Mouse (Mus musculus) liver, embryonic 13.5 days (tissue): ENCODE results near the gene Mgrn1. TPM values are rescaled to one million over a fixed set of nuclear protein-coding genes. Genes with fewer than 3 reads are reported as not detected.

ENCODE experiments used
- ATAC-seq: fragments of 200-750 bp; cut with Nextera tagmentation; 2 replicates; pipeline ENCODE4 v1.8.0; 2017; ENCODE audit warnings: low read depth, mild to moderate bottlenecking, moderate number of reproducible peaks, moderate library complexity
- DNase-seq: peaks from one replicate; pipeline ENCODE4 v3.0.0; 2022
- H3K27ac ChIP-seq: fragments of 300-500 bp; sonication (generic); 2 replicates; pipeline ENCODE4 v1.5.1; 2015; ENCODE audit warnings: moderate library complexity, mild to moderate bottlenecking, inconsistent platforms
- H3K27me3 ChIP-seq: fragments of 300-500 bp; sonication (generic); 2 replicates; pipeline ENCODE4 v1.6.1; 2015; ENCODE audit warnings: mild to moderate bottlenecking, inconsistent platforms
- H3K36me3 ChIP-seq: fragments of 300-500 bp; sonication (generic); 2 replicates; pipeline ENCODE4 v1.6.1; 2015; ENCODE audit warnings: mild to moderate bottlenecking, inconsistent platforms
- H3K4me1 ChIP-seq: fragments of 300-500 bp; sonication (generic); replicated peaks from 2 replicates; pipeline ENCODE4 v1.6.1; 2015; ENCODE audit warnings: inconsistent platforms
- H3K4me2 ChIP-seq: fragments of 300-500 bp; sonication (generic); 2 replicates; pipeline ENCODE4 v1.6.1; 2015; ENCODE audit warnings: inconsistent platforms, mild to moderate bottlenecking, moderate library complexity
- H3K4me3 ChIP-seq: fragments of 300-500 bp; sonication (generic); replicated peaks from 2 replicates; pipeline ENCODE4 v1.5.1; 2015; ENCODE audit warnings: mild to moderate bottlenecking, inconsistent platforms
- H3K9ac ChIP-seq: fragments of 300-500 bp; sonication (generic); 2 replicates; pipeline ENCODE4 v1.6.1; 2015; ENCODE audit warnings: mild to moderate bottlenecking, inconsistent platforms
- H3K9me3 ChIP-seq: fragments of 300-500 bp; sonication (generic); replicated peaks from 2 replicates; pipeline ENCODE4 v1.6.1; 2016; ENCODE audit warnings: inconsistent platforms
- WGBS: fragments of 180-500 bp; shearing (Covaris S2); methylation state at CpG from one replicate; pipeline ENCODE4 v1.1.7; 2015; ENCODE audit not compliant: insufficient replicate concordance; 5-methylcytosine and 5-hydroxymethylcytosine counted together
- polyA plus RNA-seq: library from polyadenylated mRNA; unstranded; fragments of >200 nt; fragmentation: Nextera tagmentation; extraction: Ambion mirVana; gene quantifications from 2 replicates; pipeline ENCODE4 v1.2.1, GENCODE M21; 2015

Gene Mgrn1
- polyA plus RNA-seq, 1 experiment from 2014 or later, result 22.6 TPM

GRCm38 (mm10) chr16:4907972-4908371, 21.9 kb downstream of the Mgrn1 start:
- Histone ChIP-seq H3K27me3 (no peaks in the 10 kb centered on the region), H3K4me1 (peaks cover 55% of the 10 kb centered on the region), H3K9ac (no peak overlapping the region), H3K4me2 (no peak overlapping the region), H3K36me3 (peaks cover 32% of the 10 kb centered on the region), H3K9me3 (no peaks in the 10 kb centered on the region), H3K27ac (no peak overlapping the region), H3K4me3 (no peak overlapping the region)
- DNase-seq (peak; percentile 18), ATAC-seq (peak; percentile 71)
- 26% methylated on average over 4 of the region's 5 CpGs for WGBS

DNA sequence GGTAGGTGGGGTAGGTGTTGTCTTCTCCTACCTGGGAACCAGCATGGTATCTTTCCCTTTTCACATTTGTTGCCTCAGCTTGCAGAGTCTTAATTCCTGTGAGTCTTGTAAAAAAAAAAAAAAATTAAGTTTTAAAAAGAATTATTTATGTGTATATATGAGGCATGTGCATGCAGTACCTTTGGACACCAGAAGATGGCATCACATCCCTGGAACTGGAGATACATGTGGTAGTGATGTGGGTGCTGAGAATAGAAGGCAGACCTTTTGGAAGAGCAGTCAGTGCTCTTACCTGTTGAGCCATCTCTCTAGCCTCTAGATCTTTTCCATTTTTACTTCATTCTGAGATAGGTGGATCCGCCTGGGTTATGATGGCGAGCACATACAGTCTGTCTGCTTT, 23.7 kb downstream of the Mgrn1 start:
- no peak overlapping the region for H3K4me3 ChIP-seq
- 87% methylated on average over 2 of the region's 2 CpGs for WGBS
- peaks cover 39% of the 10 kb centered on the region for H3K36me3 ChIP-seq
- H3K27ac ChIP-seq, result no peak overlapping the region
- H3K9me3 ChIP-seq, result no peaks in the 10 kb centered on the region
- no peak overlapping the region for H3K9ac ChIP-seq
- DNase-seq (no peak), ATAC-seq (no peak)
- H3K4me1 ChIP-seq, result peaks cover 48% of the 10 kb centered on the region
- H3K4me2 ChIP-seq, result no peak overlapping the region
- H3K27me3 ChIP-seq, result no peaks in the 10 kb centered on the region

DNA sequence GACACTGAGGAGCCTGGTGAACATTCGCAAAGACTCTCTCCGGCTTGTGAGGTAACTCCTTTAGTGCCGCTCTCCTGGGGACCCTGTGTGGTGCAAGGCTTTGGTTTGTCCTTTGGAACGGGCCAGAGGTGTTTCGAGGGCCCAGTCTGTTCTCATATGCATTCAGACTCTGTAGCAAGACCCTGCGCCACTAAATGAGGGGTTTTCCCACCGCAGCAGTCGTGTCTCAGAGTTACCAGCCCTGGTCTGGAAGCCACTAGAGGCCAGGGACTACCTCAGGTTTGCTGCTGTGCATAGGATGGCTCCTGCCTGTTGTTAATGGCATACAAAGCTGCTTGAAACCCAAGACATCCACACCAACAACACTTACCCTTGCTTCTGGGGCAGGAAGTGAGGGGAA, 24.7 kb downstream of the Mgrn1 start:
- no peaks in the 10 kb centered on the region for H3K27me3 ChIP-seq
- no peak overlapping the region for H3K9ac ChIP-seq
- peaks cover 44% of the 10 kb centered on the region for H3K36me3 ChIP-seq
- H3K4me2 ChIP-seq, result no peak overlapping the region
- no peak for ATAC-seq
- H3K27ac ChIP-seq, result no peak overlapping the region
- peaks cover 39% of the 10 kb centered on the region for H3K4me1 ChIP-seq
- H3K4me3 ChIP-seq, result no peak overlapping the region
- no peaks in the 10 kb centered on the region for H3K9me3 ChIP-seq
- 85% methylated on average over 8 of the region's 8 CpGs for WGBS
- DNase-seq, result no peak

DNA sequence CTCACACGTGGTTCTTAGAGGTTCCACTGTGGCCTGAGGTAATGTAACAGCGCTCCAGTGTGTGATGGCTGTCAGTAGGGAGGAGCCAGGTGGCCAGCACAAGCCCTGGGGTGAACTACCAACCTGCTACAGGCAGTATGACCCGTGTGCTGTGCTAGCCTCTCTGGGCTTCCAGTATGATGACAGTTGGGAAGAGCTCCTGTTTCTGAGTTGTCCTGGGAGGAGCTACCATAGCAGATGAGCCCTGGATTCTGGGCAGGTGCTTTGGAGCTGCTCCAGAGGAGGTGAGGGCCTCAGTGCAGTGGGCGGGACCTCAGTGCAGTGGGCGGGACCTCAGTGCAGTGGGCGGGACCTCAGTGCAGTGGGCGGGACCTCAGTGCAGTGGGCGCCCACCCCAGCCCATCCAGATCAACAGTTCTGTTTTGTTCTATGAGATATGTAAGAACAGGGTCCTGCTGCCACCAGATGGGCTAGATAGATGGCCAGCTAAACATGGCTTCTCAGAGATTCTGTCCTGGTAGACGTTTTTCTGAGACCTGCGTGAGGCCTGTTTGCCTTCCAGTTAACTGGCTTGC, 26.1 kb downstream of the Mgrn1 start:
- Histone ChIP-seq H3K36me3 (peaks cover 55% of the 10 kb centered on the region), H3K4me2 (no peak overlapping the region), H3K27me3 (no peaks in the 10 kb centered on the region), H3K4me3 (no peak overlapping the region), H3K4me1 (peaks cover 33% of the 10 kb centered on the region), H3K9ac (no peak overlapping the region), H3K9me3 (no peaks in the 10 kb centered on the region), H3K27ac (peak overlapping the region; percentile 62; the same call in 1 of the 2 replicates)
- ATAC-seq, result peak; percentile 47; the same call in 1 of the 2 replicates
- 62% methylated on average over 10 of the region's 10 CpGs for WGBS
- no peak for DNase-seq

DNA sequence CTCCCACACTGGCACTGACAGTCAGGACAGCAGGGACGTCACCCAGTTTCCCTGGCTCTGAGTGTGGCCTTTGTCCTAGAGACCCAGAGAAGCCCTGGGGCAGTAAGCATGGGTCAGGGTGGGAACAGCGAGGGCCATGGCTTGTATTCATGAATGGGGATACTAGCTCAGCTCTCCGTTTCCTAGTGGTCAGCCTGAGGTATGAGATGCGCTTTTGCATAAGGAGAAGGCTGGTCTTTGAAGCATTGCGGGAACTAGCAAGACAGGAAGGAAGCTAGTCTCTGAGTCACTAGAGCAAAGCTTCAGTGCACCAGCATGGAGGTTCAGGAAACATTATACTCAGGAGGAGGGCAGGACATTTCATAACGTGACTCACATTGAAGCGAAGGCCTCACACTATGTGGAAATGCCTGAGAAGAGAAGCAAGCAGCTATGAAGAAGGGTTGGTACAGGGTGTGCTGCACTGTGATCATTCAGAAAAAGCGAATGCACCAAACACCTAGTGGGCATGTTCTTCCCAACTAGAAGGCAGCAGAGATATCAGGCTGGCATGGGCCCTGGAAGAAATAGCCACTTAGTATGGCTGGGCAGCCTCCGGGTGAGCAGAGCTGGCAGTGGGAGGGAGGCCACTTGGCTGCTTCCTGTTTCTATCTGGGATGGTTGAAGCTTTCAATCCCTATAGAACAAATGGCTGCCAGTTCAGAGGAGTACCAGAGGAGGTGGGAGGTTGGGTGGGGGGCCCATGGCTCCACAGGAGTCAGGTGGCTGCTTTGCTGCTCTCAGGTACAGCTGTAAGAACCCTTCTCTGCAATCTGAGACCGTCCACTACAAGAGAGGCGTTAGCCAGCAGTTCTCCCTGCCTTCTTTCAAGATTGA, 27.1 kb downstream of the Mgrn1 start:
- Histone ChIP-seq H3K27ac (peak overlapping the region; percentile 71), H3K36me3 (peaks cover 59% of the 10 kb centered on the region), H3K9ac (no peak overlapping the region), H3K4me1 (peaks cover 25% of the 10 kb centered on the region), H3K4me3 (no peak overlapping the region), H3K4me2 (peak overlapping the region; percentile 22; the same call in 1 of the 2 replicates), H3K27me3 (no peaks in the 10 kb centered on the region), H3K9me3 (no peaks in the 10 kb centered on the region)
- no peak for DNase-seq
- ATAC-seq, result peak; percentile 16; the same call in 1 of the 2 replicates
- 56% methylated on average over 11 of the region's 11 CpGs for WGBS

- peak; percentile 32 for ATAC-seq
- no peak overlapping the region for H3K9ac ChIP-seq
- H3K36me3 ChIP-seq, result peaks cover 58% of the 10 kb centered on the region
- H3K27me3 ChIP-seq, result no peaks in the 10 kb centered on the region
- peak; percentile 62 for DNase-seq
- WGBS, result 35% methylated on average over 12 of the region's 12 CpGs
- peaks cover 22% of the 10 kb centered on the region for H3K4me1 ChIP-seq
- H3K27ac ChIP-seq, result peak overlapping the region; percentile 71; the same call in 1 of the 2 replicates
- no peaks in the 10 kb centered on the region for H3K9me3 ChIP-seq
- H3K4me3 ChIP-seq, result no peak overlapping the region
- H3K4me2 ChIP-seq, result peak overlapping the region; percentile 22; the same call in 1 of the 2 replicates
Observed at GRCm38 (mm10) chr16:4913783-4914735, 28.0 kb downstream of the Mgrn1 start.

GRCm38 (mm10) chr16:4915931-4916330, 29.9 kb downstream of the Mgrn1 start:
- H3K4me1 ChIP-seq, result peaks cover 22% of the 10 kb centered on the region
- DNase-seq, result no peak
- 57% methylated on average over 3 of the region's 3 CpGs for WGBS
- H3K9me3 ChIP-seq, result no peaks in the 10 kb centered on the region
- no peak for ATAC-seq
- H3K27ac ChIP-seq, result peak overlapping the region; percentile 4; the same call in 1 of the 2 replicates
- no peak overlapping the region for H3K4me2 ChIP-seq
- peaks cover 44% of the 10 kb centered on the region for H3K36me3 ChIP-seq
- H3K27me3 ChIP-seq, result no peaks in the 10 kb centered on the region
- H3K4me3 ChIP-seq, result no peak overlapping the region
- no peak overlapping the region for H3K9ac ChIP-seq

DNA sequence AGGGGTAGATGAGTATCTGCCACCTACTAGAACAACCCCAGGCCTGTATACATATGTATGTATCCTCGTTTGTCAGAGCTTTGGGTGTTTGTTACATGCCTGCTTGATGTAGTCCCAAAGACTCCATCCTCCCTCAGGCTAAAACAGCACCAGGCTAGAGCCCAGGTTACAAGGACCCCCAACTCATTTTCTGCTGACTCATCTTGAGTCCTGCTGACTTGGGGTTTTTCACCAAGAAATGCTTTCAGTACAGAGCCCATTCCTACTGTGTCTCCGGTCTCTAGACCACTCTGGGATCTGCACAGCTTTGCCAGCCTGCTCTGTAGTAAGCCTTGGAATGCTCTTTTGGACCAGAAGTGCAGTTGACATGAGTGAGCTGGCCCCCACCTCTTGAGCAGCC, 30.6 kb downstream of the Mgrn1 start:
- no peak for DNase-seq
- Histone ChIP-seq H3K4me3 (no peak overlapping the region), H3K27me3 (no peaks in the 10 kb centered on the region), H3K36me3 (peaks cover 38% of the 10 kb centered on the region), H3K4me2 (no peak overlapping the region), H3K9ac (no peak overlapping the region), H3K4me1 (peaks cover 22% of the 10 kb centered on the region), H3K27ac (peak overlapping the region; percentile 4; the same call in 1 of the 2 replicates), H3K9me3 (no peaks in the 10 kb centered on the region)
- 61% methylated on average over 2 of the region's 2 CpGs for WGBS
- no peak for ATAC-seq

DNA sequence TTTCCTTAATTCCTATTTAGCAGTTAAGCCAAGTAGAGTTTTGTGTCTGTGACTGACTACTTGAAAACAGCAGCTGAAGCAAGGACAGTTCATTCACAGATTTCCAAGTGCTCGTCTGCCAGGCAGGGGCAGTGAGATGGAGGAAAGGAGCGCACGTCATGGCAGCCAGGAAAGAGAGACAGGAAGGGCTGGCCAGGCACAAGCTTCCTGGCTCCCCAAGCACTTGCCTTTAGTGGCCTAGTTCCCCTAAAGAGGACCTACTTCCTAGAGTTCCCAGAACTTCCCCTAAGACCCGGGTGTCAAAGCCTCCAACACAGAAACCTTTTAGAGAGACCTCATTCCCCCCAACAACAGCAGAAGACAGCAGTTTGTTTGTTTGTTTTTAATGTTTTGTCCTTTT, 34.5 kb downstream of the Mgrn1 start:
- H3K36me3 ChIP-seq, result peaks cover 42% of the 10 kb centered on the region
- H3K9me3 ChIP-seq, result no peaks in the 10 kb centered on the region
- H3K27me3 ChIP-seq, result no peaks in the 10 kb centered on the region
- no peak overlapping the region for H3K9ac ChIP-seq
- DNase-seq (no peak), ATAC-seq (no peak)
- 0 out of 2 replicates have a peak, but pooled peaks cover 5% of the 10 kb centered on the region for H3K4me1 ChIP-seq
- H3K4me3 ChIP-seq, result no peak overlapping the region
- 31% methylated on average over 4 of the region's 4 CpGs for WGBS
- no peak overlapping the region for H3K4me2 ChIP-seq
- H3K27ac ChIP-seq, result no peak overlapping the region

- DNase-seq, result no peak
- Histone ChIP-seq H3K4me2 (no peak overlapping the region), H3K4me1 (0 out of 2 replicates have a peak, but pooled peaks cover 6% of the 10 kb centered on the region), H3K27me3 (no peaks in the 10 kb centered on the region), H3K9ac (no peak overlapping the region), H3K4me3 (no peak overlapping the region), H3K27ac (no peak overlapping the region), H3K9me3 (no peaks in the 10 kb centered on the region), H3K36me3 (peaks cover 48% of the 10 kb centered on the region)
- WGBS, result 81% methylated on average over 6 of the region's 6 CpGs
- no peak for ATAC-seq
Observed at GRCm38 (mm10) chr16:4922481-4922880, 36.4 kb downstream of the Mgrn1 start.

DNA sequence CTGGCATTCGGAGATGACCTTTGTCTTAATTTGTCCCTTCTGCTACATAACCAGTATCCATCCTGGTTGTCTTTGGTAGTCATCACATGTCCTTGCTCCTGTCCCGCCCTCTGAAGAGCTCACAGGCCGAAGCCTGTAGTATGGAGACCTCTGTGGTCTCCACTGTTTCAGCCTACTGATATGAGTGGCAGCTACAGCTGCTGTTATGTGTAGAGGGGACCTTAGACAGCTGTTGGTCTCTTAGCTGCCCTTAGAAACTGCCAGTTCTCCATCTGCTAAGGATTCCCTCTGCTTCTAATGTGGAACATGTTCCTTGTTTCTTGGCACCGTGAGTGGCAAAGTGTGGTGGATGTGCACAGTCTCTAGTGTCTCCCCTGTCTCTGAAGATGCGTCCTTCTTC, 37.9 kb downstream of the Mgrn1 start:
- H3K36me3 ChIP-seq, result peaks cover 48% of the 10 kb centered on the region
- 0 out of 2 replicates have a peak, but pooled peaks cover 10% of the 10 kb centered on the region for H3K4me1 ChIP-seq
- no peak for ATAC-seq
- no peak overlapping the region for H3K27ac ChIP-seq
- no peaks in the 10 kb centered on the region for H3K9me3 ChIP-seq
- WGBS, result 77% methylated on average over 5 of the region's 5 CpGs
- H3K27me3 ChIP-seq, result no peaks in the 10 kb centered on the region
- H3K4me2 ChIP-seq, result no peak overlapping the region
- no peak overlapping the region for H3K9ac ChIP-seq
- no peak overlapping the region for H3K4me3 ChIP-seq
- DNase-seq, result no peak
